Mouse (Mus musculus) midbrain, postnatal 0 days (tissue): ENCODE measurements around the gene Il1rn. TPM values are rescaled to one million over a fixed set of nuclear protein-coding genes. Genes with fewer than 3 reads are reported as not detected.
A peak's percentile ranks its signal among the peaks of the same experiment; 100 is the strongest.

Experiments used
- ATAC-seq: fragments of 200-750 bp; cut with Nextera tagmentation; 2 replicates; pipeline ENCODE4 v1.8.0; 2017; ENCODE audit warnings: moderate number of reproducible peaks, mild to moderate bottlenecking, moderate TSS enrichment, moderate library complexity; ENCODE audit not compliant: low FRiP score
- DNase-seq: peaks from one replicate; pipeline ENCODE4 v3.0.0-alpha.2; 2015; ENCODE audit warnings: low spot score
- H3K27ac ChIP-seq: fragments of 300-500 bp; sonication (generic); 2 replicates; pipeline ENCODE4 v1.5.1; 2014; ENCODE audit warnings: low read depth, mild to moderate bottlenecking, low read length, mixed read lengths
- H3K27me3 ChIP-seq: fragments of 300-500 bp; sonication (generic); 2 replicates; pipeline ENCODE4 v1.6.1; 2014; ENCODE audit warnings: low read length, control low read depth, mixed read lengths; ENCODE audit not compliant: insufficient read depth
- H3K36me3 ChIP-seq: fragments of 300-500 bp; sonication (generic); 2 replicates; pipeline ENCODE4 v1.6.1; 2014; ENCODE audit warnings: low read length, control low read depth, mixed read lengths; ENCODE audit not compliant: insufficient read depth
- H3K4me1 ChIP-seq: fragments of 300-500 bp; sonication (generic); 2 replicates; pipeline ENCODE4 v1.6.1; 2014; ENCODE audit warnings: mild to moderate bottlenecking, control low read depth, antibody characterized with exemption, low read length, mixed read lengths; ENCODE audit not compliant: insufficient read depth
- H3K4me2 ChIP-seq: fragments of 300-500 bp; sonication (generic); 2 replicates; pipeline ENCODE4 v1.6.1; 2014; ENCODE audit warnings: low read depth, mild to moderate bottlenecking, low read length, mixed read lengths; ENCODE audit not compliant: poor library complexity, severe bottlenecking
- H3K4me3 ChIP-seq: fragments of 300-500 bp; sonication (generic); 2 replicates; pipeline ENCODE4 v1.5.1; 2014; ENCODE audit warnings: low read depth, mild to moderate bottlenecking, low read length, moderate library complexity
- H3K9ac ChIP-seq: fragments of 300-500 bp; sonication (generic); replicated peaks from 2 replicates; pipeline ENCODE4 v1.6.1; 2014; ENCODE audit warnings: mild to moderate bottlenecking, low read length, moderate library complexity, mixed read lengths; ENCODE audit not compliant: poor library complexity, severe bottlenecking
- H3K9me3 ChIP-seq: fragments of 300-500 bp; sonication (generic); 2 replicates; pipeline ENCODE4 v1.6.1; 2016; ENCODE audit warnings: low read length, control low read depth
- CTCF ChIP-seq: IDR thresholded peaks from 2 replicates; pipeline ENCODE4 v1.5.1; 2016; ENCODE audit warnings: antibody characterized with exemption, mild to moderate bottlenecking
- WGBS: fragments of 180-500 bp; shearing (Covaris S2); extraction: QIAGEN DNeasy Blood & Tissue Kit; methylation state at CpG from one replicate; pipeline ENCODE4 v1.1.7; 2014; 5-methylcytosine and 5-hydroxymethylcytosine counted together
- polyA plus RNA-seq: library from polyadenylated mRNA; unstranded; fragments of >200 nt; fragmentation: Nextera tagmentation; extraction: Ambion mirVana; gene quantifications from 2 replicates; pipeline ENCODE4 v1.2.1, GENCODE M21; 2015
- total RNA-seq: library from RNA; depleted of rRNA; stranded (reverse); fragments of >200 nt; gene quantifications from 2 replicates; pipeline ENCODE4 v1.2.3, GENCODE M21; 2014

Il1rn gene
- total and polyA plus RNA-seq, 2 experiments from 2014 or later: 0.07 to 0.60 TPM

DNA sequence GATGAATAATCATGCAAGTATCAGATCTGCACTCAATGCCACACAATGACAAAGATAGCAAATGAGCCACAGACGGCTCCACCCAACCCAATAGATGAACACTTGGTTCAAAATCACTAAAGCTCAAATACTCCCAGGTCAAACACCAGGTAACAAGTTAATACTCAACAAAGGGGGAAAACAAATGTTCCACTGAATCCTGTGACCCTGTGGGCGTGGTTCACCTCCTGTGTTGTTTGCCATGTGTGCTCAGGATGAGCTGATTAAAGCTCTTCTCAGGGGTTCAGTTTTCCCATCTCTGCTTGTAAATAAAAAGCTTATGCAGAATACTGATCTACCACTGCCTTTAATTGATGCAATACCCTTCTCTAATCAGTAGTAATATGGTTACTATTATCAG, 14.5 kb downstream of the Il1rn start:
- WGBS: 94% methylated on average over 2 of the region's 2 CpGs

DNA sequence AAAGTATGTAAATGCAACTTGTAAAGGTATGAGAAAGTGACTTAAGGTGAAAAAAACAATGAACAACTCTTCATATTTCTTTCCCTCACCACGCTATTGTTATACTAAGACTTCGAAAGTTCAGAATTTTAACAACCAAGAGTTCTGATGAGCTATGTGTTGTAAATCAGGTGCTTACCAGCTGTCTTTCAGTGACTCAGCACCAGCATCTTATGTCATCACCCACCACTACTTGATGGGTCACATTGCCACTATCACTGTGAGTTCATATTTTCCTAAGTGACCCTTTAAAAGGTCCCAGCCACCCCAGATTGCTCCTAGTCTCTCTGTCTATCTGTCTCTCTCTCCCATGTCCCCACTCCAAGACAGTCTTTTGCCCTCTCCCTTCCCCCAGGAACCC, 16.4 kb downstream of the Il1rn start:
- 96% methylated on average over 2 of the region's 2 CpGs for WGBS
- DNase-seq (no peak), ATAC-seq (no peak)
- Histone ChIP-seq H3K4me1 (no peaks in the 10 kb centered on the region), H3K9ac (no peak overlapping the region), H3K4me3 (no peak overlapping the region), H3K4me2 (no peak overlapping the region), H3K27ac (no peak overlapping the region), H3K36me3 (no peaks in the 10 kb centered on the region), H3K27me3 (no peaks in the 10 kb centered on the region), H3K9me3 (no peaks in the 10 kb centered on the region)
- no peak for TF ChIP-seq CTCF

More for the DNA sequence above, 14.5 kb downstream of the Il1rn start:
- H3K9ac ChIP-seq: no peak overlapping the region
- no peaks in the 10 kb centered on the region for H3K27me3 ChIP-seq
- no peak overlapping the region for H3K27ac ChIP-seq
- H3K36me3 ChIP-seq: no peaks in the 10 kb centered on the region
- H3K4me1 ChIP-seq: no peaks in the 10 kb centered on the region
- TF ChIP-seq CTCF: no peak
- ATAC-seq (no peak), DNase-seq (no peak)
- H3K9me3 ChIP-seq: no peaks in the 10 kb centered on the region
- no peak overlapping the region for H3K4me3 ChIP-seq
- H3K4me2 ChIP-seq: no peak overlapping the region

- no peaks in the 10 kb centered on the region for H3K36me3 ChIP-seq
- DNase-seq: peak; percentile 32
- no peak overlapping the region for H3K27ac ChIP-seq
- no peak overlapping the region for H3K4me2 ChIP-seq
- no peak overlapping the region for H3K4me3 ChIP-seq
- ATAC-seq: no peak
- no peaks in the 10 kb centered on the region for H3K9me3 ChIP-seq
- 12% methylated on average over 1 of the region's 1 CpGs for whole genome bisulfite sequencing
- H3K27me3 ChIP-seq: no peaks in the 10 kb centered on the region
- no peak overlapping the region for H3K9ac ChIP-seq
- TF ChIP-seq CTCF: peak; percentile 67
- no peaks in the 10 kb centered on the region for H3K4me1 ChIP-seq
These were observed 21.0 kb downstream of the Il1rn start for GRCm38 (mm10) chr2:24357642-24358041.

DNA sequence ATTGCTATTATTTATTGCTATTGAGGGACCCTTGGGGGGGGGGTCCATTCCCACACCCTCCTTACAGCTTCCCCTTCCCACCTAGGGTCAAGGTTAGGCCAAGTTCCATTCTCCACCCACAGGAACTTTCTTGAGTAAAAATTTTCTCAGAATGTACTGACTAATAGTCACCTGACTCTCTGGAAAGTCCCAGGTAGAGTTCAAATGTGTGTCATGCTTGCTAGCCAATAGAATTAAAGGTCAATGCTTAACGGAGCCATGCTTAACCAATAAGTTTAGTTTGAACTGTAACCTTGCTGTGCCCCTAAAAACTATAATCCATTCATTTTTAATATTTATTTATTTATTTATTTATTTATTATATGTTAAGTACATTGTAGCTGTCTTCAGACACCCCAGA, 22.7 kb downstream of the Il1rn start:
- Histone ChIP-seq H3K9me3 (no peaks in the 10 kb centered on the region), H3K4me3 (no peak overlapping the region), H3K27me3 (no peaks in the 10 kb centered on the region), H3K4me1 (no peaks in the 10 kb centered on the region), H3K4me2 (no peak overlapping the region), H3K9ac (no peak overlapping the region), H3K36me3 (no peaks in the 10 kb centered on the region), H3K27ac (no peak overlapping the region)
- TF ChIP-seq CTCF: no peak
- 87% methylated on average over 1 of the region's 1 CpGs for WGBS
- ATAC-seq (no peak), DNase-seq (no peak)

- Histone ChIP-seq H3K4me1 (no peaks in the 10 kb centered on the region), H3K36me3 (no peaks in the 10 kb centered on the region), H3K27me3 (no peaks in the 10 kb centered on the region), H3K4me3 (no peak overlapping the region), H3K9me3 (no peaks in the 10 kb centered on the region), H3K9ac (no peak overlapping the region), H3K4me2 (no peak overlapping the region), H3K27ac (no peak overlapping the region)
- DNase-seq: no peak
- 79% methylated on average over 3 of the region's 3 CpGs for WGBS
- no peak for ATAC-seq
- TF ChIP-seq CTCF: peak; percentile 25; the same call in 1 of the 2 replicates
These were observed 27.2 kb downstream of the Il1rn start for GRCm38 (mm10) chr2:24363818-24364217.

- no peak for ATAC-seq
- no peak overlapping the region for H3K9ac ChIP-seq
- H3K9me3 ChIP-seq: no peaks in the 10 kb centered on the region
- 82% methylated on average over 12 of the region's 12 CpGs for WGBS
- no peaks in the 10 kb centered on the region for H3K27me3 ChIP-seq
- TF ChIP-seq CTCF: no peak
- H3K27ac ChIP-seq: no peak overlapping the region
- no peaks in the 10 kb centered on the region for H3K36me3 ChIP-seq
- DNase-seq: no peak
- H3K4me2 ChIP-seq: no peak overlapping the region
- H3K4me1 ChIP-seq: no peaks in the 10 kb centered on the region
- H3K4me3 ChIP-seq: no peak overlapping the region
These were observed 29.7 kb downstream of the Il1rn start for GRCm38 (mm10) chr2:24366214-24366975.
